ENCODE assay signal across 14 mouse cellular contexts in the genomic region with DNA sequence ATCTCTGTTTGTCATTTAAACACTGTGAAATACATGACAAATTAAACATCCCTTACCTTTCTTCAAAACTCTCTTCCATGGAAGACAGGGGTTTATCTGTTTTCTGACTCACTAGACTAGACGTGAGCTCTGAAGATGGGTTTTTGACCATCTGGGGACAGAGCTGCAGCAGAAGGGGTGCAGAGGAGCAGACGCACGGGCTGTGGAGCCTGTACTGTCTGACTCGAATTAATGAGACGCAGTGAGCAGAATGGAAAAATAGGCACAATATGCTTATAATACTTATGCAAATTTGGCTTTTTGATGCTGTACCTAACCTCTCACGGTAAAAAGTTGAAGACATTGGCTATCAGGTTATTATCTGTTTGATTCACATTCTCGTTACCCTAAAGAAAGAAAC. TPM values are rescaled to one million over a fixed set of nuclear protein-coding genes. Genes with fewer than 3 reads are reported as not detected.
DNase-seq lines count a peak whose midpoint lies in the region; ATAC-seq lines count a peak whose summit lies in the region.
"Had no signal": no experiment of that assay in that cellular context is flagged by ENCODE, and none has a peak within 500 bp of the region (broad histone marks: within the 10 kb centered on the region; RNA-seq: fewer than 3 reads in every experiment).

No protein-coding gene starts in this region.

- 43% methylated on average over 7 of the region's 7 CpGs for WGBS in embryonic facial prominence, embryonic 13.5 days
- 36% methylated on average over 7 of the region's 7 CpGs for WGBS in hindbrain, embryonic 12.5 days
- 21% methylated on average over 7 of the region's 7 CpGs for WGBS in midbrain, embryonic 13.5 days

- peak; percentile 43 for DNase-seq in layer of hippocampus, adult 11-12 months (ENCODE audit: low spot score)
- DNase-seq in layer of hippocampus, adult 9-10 months (ENCODE audit: low spot score) = no peak
- no peak for DNase-seq in frontal cortex, postnatal 14 days (ENCODE audit: low spot score in 2 of 2)
- no peak for DNase-seq in testis, postnatal 14 days (ENCODE audit: low spot score)
- no peak for DNase-seq in adrenal gland, postnatal 25 days

- H3K36me3 ChIP-seq in embryonic facial prominence, embryonic 13.5 days = no peaks in the 10 kb centered on the region
- no peaks in the 10 kb centered on the region for H3K36me3 ChIP-seq in hindbrain, embryonic 12.5 days
- H3K36me3 ChIP-seq in midbrain, embryonic 13.5 days = no peaks in the 10 kb centered on the region
- H3K36me3 ChIP-seq: liver, embryonic 15.5 days had no signal

- no peaks in the 10 kb centered on the region for H3K9me3 ChIP-seq in embryonic facial prominence, embryonic 13.5 days
- H3K9me3 ChIP-seq in hindbrain, embryonic 12.5 days (replicated peaks) = no peaks in the 10 kb centered on the region
- no peaks in the 10 kb centered on the region for H3K9me3 ChIP-seq in midbrain, embryonic 13.5 days
- H3K9me3 ChIP-seq: liver, embryonic 15.5 days had no signal

- ATAC-seq in embryonic facial prominence, embryonic 13.5 days (ENCODE audit: insufficient number of reproducible peaks, insufficient read depth, low FRiP score, low TSS enrichment, low read depth) = no peak
- ATAC-seq in hindbrain, embryonic 12.5 days (ENCODE audit: low FRiP score) = peak; percentile 38; the same call in 1 of the 2 replicates
- no peak for ATAC-seq in midbrain, embryonic 13.5 days
- ATAC-seq: activated CD4-positive, CD25-positive, alpha-beta regulatory T cell, adult 4 months had no signal

- H3K27ac ChIP-seq in embryonic facial prominence, embryonic 13.5 days = no peak overlapping the region
- no peak overlapping the region for H3K27ac ChIP-seq in hindbrain, embryonic 12.5 days
- no peak overlapping the region for H3K27ac ChIP-seq in midbrain, embryonic 13.5 days
- H3K27ac ChIP-seq: liver, embryonic 15.5 days had no signal

- H3K4me2 ChIP-seq in embryonic facial prominence, embryonic 13.5 days = peak overlapping the region; percentile 92; the same call in 1 of the 2 replicates
- H3K4me2 ChIP-seq in hindbrain, embryonic 12.5 days (replicated peaks) = peak overlapping the region; percentile 95
- peak overlapping the region; percentile 91 for H3K4me2 ChIP-seq in midbrain, embryonic 13.5 days (replicated peaks)
- H3K4me2 ChIP-seq: liver, embryonic 15.5 days had no signal

- no peak overlapping the region for H3K9ac ChIP-seq in embryonic facial prominence, embryonic 13.5 days
- H3K9ac ChIP-seq in hindbrain, embryonic 12.5 days = no peak overlapping the region
- peak overlapping the region; percentile 75 for H3K9ac ChIP-seq in midbrain, embryonic 13.5 days (replicated peaks)
- H3K9ac ChIP-seq: liver, embryonic 15.5 days had no signal

- peaks cover 82% of the 10 kb centered on the region for H3K27me3 ChIP-seq in embryonic facial prominence, embryonic 13.5 days
- H3K27me3 ChIP-seq in hindbrain, embryonic 12.5 days = peaks cover 22% of the 10 kb centered on the region
- peaks cover 5% of the 10 kb centered on the region; the same call in 1 of the 2 replicates for H3K27me3 ChIP-seq in midbrain, embryonic 13.5 days

- H3K4me3 ChIP-seq in embryonic facial prominence, embryonic 13.5 days = no peak overlapping the region
- peak overlapping the region; percentile 49 for H3K4me3 ChIP-seq in hindbrain, embryonic 12.5 days
- peak overlapping the region; percentile 73 for H3K4me3 ChIP-seq in midbrain, embryonic 13.5 days (replicated peaks)
- H3K4me3 ChIP-seq: liver, embryonic 15.5 days had no signal

- peaks cover 19% of the 10 kb centered on the region for H3K4me1 ChIP-seq in embryonic facial prominence, embryonic 13.5 days
- H3K4me1 ChIP-seq in hindbrain, embryonic 12.5 days = peaks cover 17% of the 10 kb centered on the region
- H3K4me1 ChIP-seq in midbrain, embryonic 13.5 days (replicated peaks) = peaks cover 34% of the 10 kb centered on the region
- H3K4me1 ChIP-seq: liver, embryonic 15.5 days had no signal

RNA-seq across cellular contexts. Expression of a gene that starts 1.2 kb away (rescaled TPM):
- polyA plus RNA-seq in embryonic facial prominence, embryonic 13.5 days (2015; fragmentation: Nextera tagmentation; extraction: Ambion mirVana) = 4.5 and 4.7 TPM in 2 replicates
- 12.7 and 15.8 TPM in 2 replicates for polyA plus RNA-seq in hindbrain, embryonic 12.5 days (2016; fragmentation: Nextera tagmentation; extraction: Ambion mirVana)
- polyA plus RNA-seq in midbrain, embryonic 13.5 days (2015; fragmentation: Nextera tagmentation; extraction: Ambion mirVana) = 45.3 and 47.0 TPM in 2 replicates
- not detected in 2 replicates for total RNA-seq in adrenal gland, postnatal 25 days (2021)
- total RNA-seq: common myeloid progenitor, adult 5-6 weeks; megakaryocyte progenitor cell, adult 5-6 weeks; neutrophil, adult 5-6 weeks had no signal
- polyA plus RNA-seq: activated CD4-positive, CD25-positive, alpha-beta regulatory T cell, adult 4 months; gonadal fat pad, adult 2 months had no signal
